Mouse (Mus musculus) liver, embryonic 14.5 days (tissue): ENCODE results near the gene Ly6g5c.

Experiments used
- CTCF ChIP-seq: IDR thresholded peaks from 2 replicates; pipeline ENCODE4 v1.5.1; 2016; ENCODE audit warnings: antibody characterized with exemption, low read depth, control low read depth
- EP300 ChIP-seq: IDR thresholded peaks from 2 replicates; pipeline ENCODE4 v1.6.1; 2016; ENCODE audit warnings: antibody characterized with exemption, low read depth

- TF ChIP-seq CTCF (no peak), EP300 (no peak)
Measured at GRCm38 (mm10) chr17:35133517-35133916, 25.4 kb downstream of the Ly6g5c start.
